Mouse (Mus musculus) cerebellum, adult 11-12 months (tissue): ENCODE measurements around the gene Foxf1.

Source experiments
- DNase-seq: peaks from one replicate; pipeline ENCODE4 v3.0.0; 2022

Gene Foxf1

GRCm38 (mm10) chr8:121084210-121084951 lies at the start of gene Foxf1:
Gene Foxf1, plus strand, starts transcription at chr8:121084386.
- DNase-seq: no peak

- no peak for DNase-seq
These were observed 48.6 kb upstream of the Foxf1 start for GRCm38 (mm10) chr8:121035611-121036010.

DNA sequence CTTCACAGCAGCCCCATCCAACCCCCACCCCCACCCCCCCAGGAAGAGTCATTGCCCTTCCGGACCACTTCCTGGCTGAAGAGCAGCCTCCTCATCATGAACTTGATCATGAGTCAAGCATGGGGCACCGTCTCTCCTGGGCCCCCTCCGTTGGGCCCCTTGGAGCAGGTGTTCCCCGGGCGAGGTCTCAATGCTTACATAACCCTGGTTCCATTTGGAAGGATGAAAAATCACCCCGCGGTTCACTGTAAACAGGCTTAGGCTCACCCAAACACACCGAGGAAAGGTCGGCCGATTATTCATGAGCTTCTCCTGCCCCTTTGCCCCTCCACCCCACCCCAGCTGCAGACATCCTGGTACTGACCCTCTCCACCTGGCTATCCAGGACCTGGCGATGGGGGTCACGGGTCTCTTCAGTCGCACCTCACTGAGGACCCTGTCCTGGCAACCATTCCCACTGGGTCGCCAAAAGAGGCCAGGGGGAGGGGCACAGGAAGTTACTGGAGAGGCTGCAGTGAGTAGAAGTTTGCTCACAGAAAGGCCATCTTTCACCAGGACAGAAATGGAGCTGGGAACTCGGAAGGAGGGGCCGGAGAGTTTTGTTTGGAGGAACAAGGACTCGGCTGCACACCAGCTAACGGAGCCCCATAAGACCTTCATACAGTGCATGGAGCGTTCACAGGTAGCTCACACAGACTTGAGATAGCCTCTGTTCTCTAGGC lies 40.3 kb upstream of the Foxf1 start:
- no peak for DNase-seq

DNA sequence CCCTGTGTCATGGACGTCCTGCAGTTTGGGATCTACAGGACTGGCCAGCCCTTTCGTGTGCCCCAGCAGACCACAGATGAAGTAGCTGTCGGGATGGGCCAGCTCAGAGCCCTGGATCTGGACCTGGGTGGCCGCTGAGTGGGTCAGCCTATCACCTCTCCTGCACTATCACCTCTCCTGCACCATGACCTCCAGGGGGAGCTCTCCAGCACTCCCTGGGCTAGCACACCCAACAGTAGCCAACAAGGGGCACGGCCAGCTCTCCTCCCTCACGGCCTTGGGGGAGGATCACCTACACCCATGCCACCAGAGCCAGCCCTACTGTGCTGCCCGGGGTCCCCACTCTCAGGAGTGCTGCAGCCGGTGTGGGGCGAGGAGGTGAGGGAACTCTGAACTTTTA lies 36.7 kb upstream of the Foxf1 start:
- DNase-seq: no peak

DNA sequence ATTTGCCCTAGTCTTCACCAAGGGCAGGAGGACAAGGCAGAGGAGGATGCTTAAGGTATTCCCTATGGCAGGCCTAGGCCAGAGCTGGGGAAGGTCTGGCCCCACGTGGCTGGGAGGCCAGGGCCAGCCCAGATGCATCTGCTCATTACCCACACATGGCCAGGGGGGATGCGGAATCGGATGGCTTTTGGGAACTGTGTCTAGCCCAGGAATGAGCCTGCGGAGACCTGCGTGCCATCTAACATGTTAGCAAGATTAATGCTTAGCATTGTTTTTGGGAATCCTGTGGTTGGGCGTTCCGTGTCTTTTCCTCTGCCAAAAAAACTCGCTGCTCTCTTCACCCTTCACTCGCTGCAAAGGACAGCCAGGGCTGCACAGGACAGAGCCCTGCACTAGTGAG lies 26.1 kb upstream of the Foxf1 start:
- DNase-seq: no peak

GRCm38 (mm10) chr8:121059098-121059497 lies 25.1 kb upstream of the Foxf1 start:
- DNase-seq: no peak

GRCm38 (mm10) chr8:121062521-121062920 lies 21.7 kb upstream of the Foxf1 start:
- DNase-seq: no peak

DNA sequence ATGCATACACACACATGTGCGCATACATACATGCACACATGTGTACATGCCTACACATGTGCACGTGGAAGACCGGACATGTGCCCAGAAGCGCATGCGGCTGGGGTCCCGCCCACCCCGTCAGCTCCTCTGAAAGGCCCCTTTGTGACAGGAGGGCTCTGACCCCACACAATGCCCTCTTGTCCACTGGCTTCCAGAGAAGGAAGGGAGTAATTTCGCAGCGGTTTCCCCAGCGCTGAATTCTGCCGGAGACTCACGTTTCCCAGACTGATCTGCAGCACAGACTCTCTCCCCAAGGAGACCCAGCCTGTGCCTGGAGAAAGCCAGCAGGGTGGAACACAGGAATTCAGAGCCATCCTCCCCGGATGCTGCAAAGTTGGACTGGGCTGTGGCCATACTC lies 20.5 kb upstream of the Foxf1 start:
- DNase-seq: no peak

DNA sequence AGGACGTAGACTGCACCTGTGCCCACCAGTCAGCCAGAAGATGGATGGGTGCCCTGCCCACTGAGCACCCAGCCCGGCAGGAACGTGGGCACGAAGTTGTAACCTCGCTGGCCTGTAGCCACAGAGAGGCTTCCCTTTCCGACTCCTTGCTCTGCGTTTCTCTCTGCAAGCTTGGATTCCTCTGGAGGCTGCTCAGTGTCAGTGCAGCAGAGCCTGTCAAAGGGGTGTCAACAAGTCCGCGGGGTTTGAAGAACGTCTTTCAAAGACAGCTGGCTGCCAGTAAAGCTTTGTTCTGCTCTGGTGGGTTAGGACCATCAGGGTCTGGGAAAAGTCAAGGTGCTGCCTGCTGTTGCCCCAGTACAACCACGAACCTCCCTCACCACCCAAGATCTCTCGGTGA lies 12.7 kb upstream of the Foxf1 start:
- no peak for DNase-seq

- DNase-seq: no peak
These were observed 11.6 kb upstream of the Foxf1 start for GRCm38 (mm10) chr8:121072406-121073130.

DNA sequence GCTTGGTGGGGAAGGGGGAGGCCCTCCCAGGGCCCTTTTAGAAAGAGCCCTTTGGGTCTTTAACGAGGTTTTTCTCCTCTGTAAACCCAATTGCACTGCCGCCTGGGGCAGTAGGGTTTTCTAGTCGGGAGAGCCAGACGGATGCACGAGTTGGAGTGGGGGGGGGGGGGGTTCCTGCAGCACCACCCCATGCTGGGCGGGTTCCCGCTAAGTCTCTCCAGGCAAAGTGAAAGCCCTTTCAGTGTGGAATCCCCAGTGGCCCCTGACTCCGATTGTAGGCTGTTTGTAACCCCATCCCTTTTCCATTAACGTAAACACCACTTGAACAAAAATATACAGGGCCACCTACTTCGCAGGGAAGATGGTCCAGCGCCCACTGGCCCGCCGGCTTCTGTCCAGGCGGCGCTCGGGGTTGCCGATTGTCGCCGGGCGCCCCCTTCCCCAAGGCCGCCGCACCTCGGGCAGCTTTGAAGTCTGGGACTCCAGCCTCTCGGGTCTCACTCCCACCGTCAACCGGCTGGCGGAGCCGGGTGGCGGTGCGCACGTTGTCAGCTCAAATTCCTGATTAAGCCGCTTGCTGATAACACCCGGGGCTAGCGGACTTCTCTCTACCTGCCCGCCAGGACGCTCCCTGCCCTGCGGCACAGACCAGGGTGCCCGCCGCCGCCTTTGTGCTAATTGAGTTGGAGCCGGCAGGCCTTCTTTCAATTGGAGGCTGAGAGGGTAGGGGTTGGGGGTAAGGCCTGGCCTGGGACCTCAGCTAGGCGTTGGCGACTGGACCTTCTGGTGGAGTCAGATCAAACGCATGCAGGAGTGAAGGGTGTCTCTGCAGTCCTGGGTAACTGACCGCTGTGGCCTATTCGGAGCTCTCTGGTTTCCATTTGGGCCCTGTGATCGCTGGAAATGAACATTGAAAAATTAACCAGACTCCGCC lies 10.7 kb upstream of the Foxf1 start:
- no peak for DNase-seq

DNA sequence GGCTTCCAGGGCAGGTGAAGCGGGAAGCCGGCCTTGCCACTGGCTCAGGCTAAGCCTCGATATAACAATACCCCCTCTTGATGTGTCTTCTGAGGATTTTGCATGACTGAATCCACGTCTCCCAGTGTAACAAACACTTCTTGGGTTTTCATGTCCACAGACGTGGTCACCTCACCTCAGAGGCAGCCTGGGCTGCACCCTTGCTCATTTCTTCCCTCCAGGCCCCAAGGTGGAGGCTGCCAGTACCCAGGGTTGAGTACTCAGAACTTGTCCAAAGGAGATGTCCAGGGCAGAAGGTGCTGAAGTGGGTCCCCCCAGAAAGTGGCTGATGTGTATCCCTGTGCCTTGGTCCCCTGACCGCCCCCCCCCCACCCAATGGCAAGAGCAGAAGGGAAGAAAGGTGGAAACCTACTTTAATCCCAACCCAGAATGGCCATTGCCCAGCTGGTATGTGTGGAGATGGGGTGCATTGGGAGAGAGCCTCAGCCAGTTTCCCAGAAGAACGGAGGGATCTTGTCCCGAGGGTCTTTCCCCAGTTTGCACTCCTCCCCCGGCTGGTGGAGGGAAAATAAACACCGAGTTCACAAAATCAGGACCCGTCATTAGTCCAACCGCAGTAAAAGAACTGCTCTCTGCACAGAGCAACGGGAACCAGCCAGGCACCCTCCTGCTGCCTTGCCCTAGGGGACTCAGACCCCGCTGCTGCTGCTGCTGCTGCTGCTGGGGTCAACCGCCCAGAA lies 9.9 kb upstream of the Foxf1 start:
- DNase-seq: no peak

GRCm38 (mm10) chr8:121074848-121075145 lies 9.4 kb upstream of the Foxf1 start:
- no peak for DNase-seq

- no peak for DNase-seq
These were observed 8.2 kb upstream of the Foxf1 start for GRCm38 (mm10) chr8:121075936-121076335.

DNA sequence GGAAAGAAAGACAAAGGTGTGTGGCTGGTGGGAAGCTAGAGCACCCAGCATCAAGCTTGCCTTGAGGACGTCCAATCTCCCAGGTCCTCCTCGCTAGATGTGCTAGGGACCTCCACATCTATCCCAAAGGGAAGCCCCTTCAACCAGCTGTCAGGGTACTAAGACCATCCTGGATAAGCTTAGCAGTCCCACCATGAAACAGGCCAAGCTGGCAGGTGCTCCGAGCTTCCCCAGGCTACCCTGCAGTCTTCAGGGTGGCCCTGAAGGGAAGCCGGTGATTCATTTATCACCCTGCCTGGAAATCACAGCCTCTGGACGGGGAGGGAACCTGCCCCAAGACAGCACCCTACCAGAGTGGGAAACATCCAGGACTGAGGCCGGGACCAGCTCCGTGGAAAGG lies 7.6 kb upstream of the Foxf1 start:
- no peak for DNase-seq

DNA sequence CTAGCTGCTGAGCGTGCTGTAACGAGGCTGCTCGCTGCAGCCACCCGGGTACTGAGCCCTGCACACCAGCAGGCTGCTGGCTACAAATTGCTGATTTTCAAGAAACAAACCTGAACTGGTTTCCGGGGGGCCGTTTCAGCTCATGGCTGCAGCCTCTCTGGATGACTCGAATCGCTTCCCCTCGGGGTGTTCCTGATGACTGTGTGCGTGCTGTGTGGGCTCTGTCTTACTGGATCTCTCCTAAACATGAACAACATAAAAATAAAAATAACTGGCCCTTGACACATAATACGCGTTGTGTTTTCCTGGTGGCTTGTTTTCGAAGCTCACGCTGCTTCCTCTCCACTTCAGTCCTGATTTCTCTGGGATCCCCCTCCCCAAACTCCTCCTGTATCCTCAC lies 5.5 kb upstream of the Foxf1 start:
- no peak for DNase-seq

DNA sequence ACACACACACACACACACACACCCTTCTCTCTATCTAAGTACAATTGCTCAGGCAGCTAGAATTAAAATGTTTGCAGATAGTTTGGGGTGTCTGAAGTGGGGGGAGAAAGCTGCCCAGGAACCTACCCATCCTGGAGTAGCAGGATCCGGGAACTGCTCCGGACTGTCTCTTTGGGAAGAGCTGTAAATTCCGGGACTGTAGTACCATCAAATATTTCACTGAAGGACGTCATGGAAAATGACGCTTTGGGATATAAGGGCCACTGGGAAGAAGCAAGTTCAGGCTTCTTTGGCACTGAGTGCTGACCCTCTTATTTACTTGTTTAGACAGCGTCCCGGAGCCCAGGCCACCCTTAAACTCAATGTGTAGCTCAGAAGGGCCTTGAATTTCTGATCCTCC lies 5.0 kb upstream of the Foxf1 start:
- no peak for DNase-seq

- no peak for DNase-seq
These were observed 4.2 kb upstream of the Foxf1 start for GRCm38 (mm10) chr8:121079944-121080343.

DNA sequence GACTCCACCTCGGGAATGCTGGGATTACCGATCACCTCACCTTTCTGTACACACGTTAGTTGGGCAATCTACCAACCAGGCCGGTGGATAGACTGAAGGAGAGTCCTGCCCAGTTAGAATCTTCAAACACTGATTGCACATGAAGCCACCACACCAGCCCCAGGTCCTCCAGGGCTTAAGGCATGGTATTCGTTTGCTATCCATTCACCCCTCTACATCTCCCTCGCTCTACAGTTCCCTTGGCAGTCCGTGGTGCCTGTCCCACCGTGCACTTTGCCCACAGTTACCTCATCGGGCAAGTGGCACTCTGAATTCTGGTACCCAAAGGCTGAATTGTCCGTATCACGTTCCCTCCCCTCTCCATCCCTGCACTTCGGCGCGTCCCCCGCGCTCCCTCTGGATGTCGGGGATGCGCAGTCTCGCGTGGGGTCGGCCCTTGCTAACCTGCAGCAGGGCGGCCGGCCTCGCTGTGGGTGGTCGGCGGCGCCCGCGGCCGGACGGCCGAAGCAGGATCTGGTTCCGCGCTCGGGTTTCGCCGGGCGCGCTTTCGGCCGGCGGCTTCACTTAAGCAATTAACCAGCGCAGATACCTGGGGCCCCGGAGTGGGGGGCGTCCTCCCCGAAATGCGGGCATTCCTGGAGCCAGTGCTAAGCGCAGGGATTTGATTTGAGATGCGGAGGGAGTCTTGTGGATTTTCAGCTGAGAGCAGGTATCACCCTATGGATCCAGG lies 3.7 kb upstream of the Foxf1 start:
- DNase-seq: no peak

DNA sequence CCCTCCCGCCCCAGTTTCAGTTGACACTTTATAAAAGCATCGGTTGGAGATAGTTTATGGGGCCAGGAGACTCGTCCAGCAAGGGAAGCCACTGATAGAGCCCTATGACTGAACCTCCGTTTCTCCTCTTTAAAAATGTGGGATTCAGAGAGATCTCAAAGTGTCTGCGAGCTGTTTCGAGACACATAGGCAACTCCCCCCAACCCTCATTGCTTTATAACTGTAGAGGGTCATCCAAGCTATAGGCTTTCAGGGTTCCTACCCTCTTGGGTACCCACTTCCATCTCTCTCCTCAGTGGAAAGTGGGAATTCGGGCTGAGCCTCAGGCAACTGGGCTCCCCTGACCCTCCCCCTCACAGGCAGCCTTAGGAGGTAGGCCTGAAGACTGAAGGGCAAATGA lies 2.8 kb upstream of the Foxf1 start:
- no peak for DNase-seq

DNA sequence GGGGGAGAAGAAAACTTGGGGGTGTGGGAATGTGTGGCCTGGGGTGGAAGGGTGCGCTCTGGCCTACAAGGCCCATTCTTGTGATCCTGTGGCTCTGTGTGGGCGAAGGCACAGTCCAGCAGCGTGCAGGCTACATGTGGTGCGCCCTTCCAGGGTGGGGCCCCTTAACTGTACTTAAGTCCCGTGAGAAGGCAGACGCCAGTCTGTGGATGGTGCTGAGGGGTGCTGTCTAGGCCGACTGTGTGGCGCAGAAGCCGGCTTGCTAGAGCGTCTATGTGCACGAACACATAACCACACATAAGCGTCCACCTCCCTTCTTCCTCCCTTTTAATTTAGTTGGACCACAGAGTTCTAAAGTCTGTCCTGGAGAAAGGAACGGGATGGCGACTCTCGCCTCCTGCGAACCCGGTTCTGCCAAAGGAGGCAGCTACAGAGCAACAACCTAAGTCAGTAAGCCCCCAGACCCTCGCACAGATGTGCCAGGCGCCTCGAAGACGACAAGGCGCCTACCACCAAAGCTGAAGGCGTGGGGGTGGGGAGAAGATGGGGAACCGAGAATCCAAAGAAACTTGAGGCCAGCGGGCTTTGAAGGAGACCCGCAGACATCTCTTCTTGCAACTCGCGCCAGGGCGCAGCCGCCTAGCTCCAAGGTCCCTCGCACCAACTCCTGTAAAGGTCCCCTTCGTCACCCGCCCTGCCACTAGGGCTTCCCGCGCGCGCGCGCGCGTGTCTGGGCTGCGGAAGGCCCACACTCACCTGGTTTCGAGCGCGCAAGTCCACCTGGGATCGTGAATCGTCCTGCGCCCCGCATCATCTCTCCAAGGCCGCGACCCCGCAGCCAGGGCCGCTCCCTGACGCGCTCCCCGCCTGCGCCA lies 1.7 kb upstream of the Foxf1 start:
- no peak for DNase-seq
